Mouse (Mus musculus): ENCODE data around the gene Atp6ap1.

DNA sequence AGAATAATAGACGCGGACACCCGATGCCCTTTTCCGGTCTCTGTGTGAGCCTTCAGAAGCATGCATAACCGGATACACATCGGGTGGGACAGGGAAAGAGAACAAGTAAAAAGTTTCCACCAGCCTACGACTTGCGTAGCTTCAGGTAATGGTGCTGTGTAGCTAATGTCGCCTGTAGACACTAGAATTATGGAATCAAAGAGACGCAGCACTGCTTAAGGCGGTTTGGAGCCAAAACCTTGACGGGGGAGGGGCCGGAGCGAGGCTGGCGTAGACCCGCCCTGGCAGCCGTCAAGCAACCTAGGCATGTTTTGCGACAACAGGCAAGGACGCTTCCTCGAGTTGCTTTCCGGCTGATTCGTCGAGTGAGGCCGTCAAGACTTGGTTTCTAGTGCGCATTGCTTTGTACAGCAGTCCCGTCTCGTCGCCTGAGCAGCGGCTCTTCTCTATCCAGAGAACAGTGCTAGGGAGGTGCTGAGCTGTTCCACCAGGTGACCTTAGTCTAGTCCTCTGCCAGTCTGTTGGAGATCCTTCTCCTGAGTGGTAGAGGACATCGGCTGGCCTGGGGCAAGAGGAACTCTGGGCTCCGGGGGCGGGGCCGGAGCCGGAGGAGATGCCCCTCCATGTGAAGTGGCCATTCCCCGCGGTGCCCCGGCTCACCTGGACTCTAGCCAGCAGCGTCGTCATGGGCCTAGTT, 14.4 kb upstream of the Atp6ap1 start:
- TF ChIP-seq CTCF (IDR thresholded peaks at IDR 0.05; ENCODE audit: control insufficient read depth, insufficient read depth, insufficient replicate concordance, low read depth, low read length) (no peak), POLR2A (IDR thresholded peaks at IDR 0.05; ENCODE audit: control insufficient read depth, low read depth, low read length) (peak; percentile 69; the same call in 1 of the 2 replicates)

Measured in testis, adult 2 months (tissue).